Mouse (Mus musculus) neural tube, embryonic 15.5 days (tissue): Measurements from ENCODE around the gene Kcnn1. TPM values are rescaled to one million over a fixed set of nuclear protein-coding genes. Genes with fewer than 3 reads are reported as not detected.

Experiments
- ATAC-seq: fragments of 200-750 bp; cut with Nextera tagmentation; 2 replicates; pipeline ENCODE4 v1.8.0; 2017; ENCODE audit warnings: mild to moderate bottlenecking, moderate TSS enrichment, moderate library complexity; ENCODE audit not compliant: low FRiP score
- H3K27ac ChIP-seq: fragments of 300-500 bp; sonication (generic); replicated peaks from 2 replicates; pipeline ENCODE4 v1.5.1; 2015; ENCODE audit warnings: mild to moderate bottlenecking, inconsistent platforms
- H3K27me3 ChIP-seq: fragments of 300-500 bp; sonication (generic); replicated peaks from 2 replicates; pipeline ENCODE4 v1.6.1; 2015; ENCODE audit warnings: inconsistent platforms
- H3K36me3 ChIP-seq: fragments of 300-500 bp; sonication (generic); 2 replicates; pipeline ENCODE4 v1.6.1; 2015; ENCODE audit warnings: inconsistent platforms
- H3K4me1 ChIP-seq: fragments of 300-500 bp; sonication (generic); 2 replicates; pipeline ENCODE4 v1.6.1; 2015; ENCODE audit warnings: inconsistent platforms
- H3K4me2 ChIP-seq: fragments of 300-500 bp; sonication (generic); 2 replicates; pipeline ENCODE4 v1.6.1; 2015; ENCODE audit warnings: inconsistent platforms, mild to moderate bottlenecking, moderate library complexity
- H3K4me3 ChIP-seq: fragments of 300-500 bp; sonication (generic); replicated peaks from 2 replicates; pipeline ENCODE4 v1.5.1; 2015; ENCODE audit warnings: mild to moderate bottlenecking, inconsistent platforms
- H3K9ac ChIP-seq: fragments of 300-500 bp; sonication (generic); replicated peaks from 2 replicates; pipeline ENCODE4 v1.6.1; 2015; ENCODE audit warnings: mild to moderate bottlenecking, inconsistent platforms
- H3K9me3 ChIP-seq: fragments of 300-500 bp; sonication (generic); replicated peaks from 2 replicates; pipeline ENCODE4 v1.6.1; 2016; ENCODE audit warnings: inconsistent platforms
- WGBS: fragments of 180-500 bp; shearing (Covaris S2); methylation state at CpG from one replicate; pipeline ENCODE4 v1.1.7; 2015; ENCODE audit warnings: mixed read lengths; 5-methylcytosine and 5-hydroxymethylcytosine counted together
- polyA plus RNA-seq: library from polyadenylated mRNA; unstranded; fragments of >200 nt; fragmentation: Nextera tagmentation; extraction: Ambion mirVana; gene quantifications from 2 replicates; pipeline ENCODE4 v1.2.1, GENCODE M21; 2015

Kcnn1 gene
- polyA plus RNA-seq, 1 experiment from 2014 or later: 18.6 TPM

DNA sequence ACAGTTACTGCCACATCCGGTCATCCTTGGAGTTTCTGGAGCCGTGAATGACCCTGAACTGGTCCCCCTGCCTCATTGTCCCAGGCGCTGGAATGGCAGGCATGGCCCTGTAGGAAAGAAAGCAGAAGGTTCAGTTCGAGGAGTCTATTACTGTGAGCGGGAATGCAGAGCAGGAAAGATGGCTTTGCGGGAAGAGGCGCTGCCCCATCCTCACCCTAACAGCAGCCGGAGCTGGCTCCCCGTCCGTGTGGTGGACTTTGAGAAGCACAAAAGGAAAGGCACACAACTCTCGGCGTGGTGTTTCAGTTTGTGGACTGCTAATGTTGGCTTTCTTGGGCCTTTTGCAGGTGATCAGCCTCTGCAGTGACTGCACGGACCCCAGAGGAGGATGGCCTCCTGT, 11.4 kb upstream of the Kcnn1 start:
- H3K36me3 ChIP-seq: no peaks in the 10 kb centered on the region
- ATAC-seq: no peak
- H3K27me3 ChIP-seq: 0 out of 2 replicates have a peak, but pooled peaks cover under 1% of the 10 kb centered on the region
- no peak overlapping the region for H3K4me3 ChIP-seq
- H3K27ac ChIP-seq: peak overlapping the region; percentile 89; the same call in 1 of the 2 replicates
- H3K9me3 ChIP-seq: no peaks in the 10 kb centered on the region
- WGBS: 89% methylated on average over 13 of the region's 13 CpGs
- H3K4me2 ChIP-seq: no peak overlapping the region
- H3K9ac ChIP-seq: no peak overlapping the region
- H3K4me1 ChIP-seq: peaks cover 29% of the 10 kb centered on the region

DNA sequence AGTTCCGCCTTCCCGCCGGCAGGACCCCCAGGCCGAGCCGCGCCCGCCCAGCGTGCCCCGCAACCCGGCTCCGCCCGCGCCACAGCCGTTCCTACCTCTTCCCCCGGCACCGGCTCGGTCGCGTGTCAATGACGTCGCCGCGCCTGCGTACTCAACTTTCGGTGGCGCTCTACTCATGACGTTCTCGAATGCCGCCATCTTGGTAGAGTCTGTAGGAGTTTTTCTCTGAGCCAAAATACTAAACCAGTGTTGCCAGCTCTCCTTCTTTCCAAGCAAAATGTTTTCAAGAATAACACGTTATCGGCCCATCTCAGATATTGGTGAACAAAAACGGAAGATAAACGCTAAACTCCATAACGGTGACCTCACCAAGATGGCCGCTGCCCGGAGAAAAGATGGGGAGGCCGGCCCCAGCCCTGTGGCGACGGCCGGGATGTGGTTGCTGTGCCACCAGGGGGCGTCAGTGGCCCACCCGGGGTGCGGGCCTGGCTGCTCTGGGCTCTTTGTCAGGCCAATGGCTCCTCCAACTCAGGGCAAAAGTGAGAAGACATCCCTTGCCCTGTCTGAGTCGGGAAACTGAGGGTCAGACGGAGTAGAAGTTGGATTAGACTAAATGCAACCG, 10.4 kb upstream of the Kcnn1 start, which contains the start of gene Ccdc124:
Gene Ccdc124 (minus strand): TSS at position 572 of the 622 bp plus-strand sequence.
- peak within 1 kb of the TSS; percentile 80 for H3K4me3 ChIP-seq
- H3K27me3 ChIP-seq: no peaks in the 10 kb centered on the region
- H3K4me2 ChIP-seq: peak within 1 kb of the TSS; percentile 87
- peak within 1 kb of the TSS; percentile 89 for H3K27ac ChIP-seq
- peaks cover 39% of the 10 kb centered on the region for H3K4me1 ChIP-seq
- H3K36me3 ChIP-seq: no peaks in the 10 kb centered on the region
- 1% methylated on average over 45 of the region's 46 CpGs for WGBS
- peak within 1 kb of the TSS; percentile 72 for H3K9ac ChIP-seq
- peak; percentile 86 for ATAC-seq
- H3K9me3 ChIP-seq: no peaks in the 10 kb centered on the region

- WGBS: 7% methylated on average over 31 of the region's 31 CpGs
- no peaks in the 10 kb centered on the region for H3K27me3 ChIP-seq
- peaks cover 45% of the 10 kb centered on the region for H3K4me1 ChIP-seq
- no peaks in the 10 kb centered on the region for H3K9me3 ChIP-seq
- H3K9ac ChIP-seq: peak overlapping the region; percentile 72
- peak overlapping the region; percentile 87 for H3K4me2 ChIP-seq
- ATAC-seq: 0 out of 2 replicates have a peak, but pooled peaks have one; percentile 3
- H3K36me3 ChIP-seq: peaks cover 6% of the 10 kb centered on the region; the same call in 1 of the 2 replicates
- H3K4me3 ChIP-seq: peak overlapping the region; percentile 80
- H3K27ac ChIP-seq: peak overlapping the region; percentile 89
Measured at GRCm38 (mm10) chr8:70872643-70873363, 9.7 kb upstream of the Kcnn1 start.

GRCm38 (mm10) chr8:70871195-70871807, 8.2 kb upstream of the Kcnn1 start:
- H3K27ac ChIP-seq: no peak overlapping the region
- H3K27me3 ChIP-seq: no peaks in the 10 kb centered on the region
- no peak overlapping the region for H3K4me3 ChIP-seq
- H3K36me3 ChIP-seq: peaks cover 9% of the 10 kb centered on the region; the same call in 1 of the 2 replicates
- no peak overlapping the region for H3K9ac ChIP-seq
- no peaks in the 10 kb centered on the region for H3K9me3 ChIP-seq
- ATAC-seq: no peak
- no peak overlapping the region for H3K4me2 ChIP-seq
- WGBS: 87% methylated on average over 5 of the region's 5 CpGs
- peaks cover 51% of the 10 kb centered on the region for H3K4me1 ChIP-seq

DNA sequence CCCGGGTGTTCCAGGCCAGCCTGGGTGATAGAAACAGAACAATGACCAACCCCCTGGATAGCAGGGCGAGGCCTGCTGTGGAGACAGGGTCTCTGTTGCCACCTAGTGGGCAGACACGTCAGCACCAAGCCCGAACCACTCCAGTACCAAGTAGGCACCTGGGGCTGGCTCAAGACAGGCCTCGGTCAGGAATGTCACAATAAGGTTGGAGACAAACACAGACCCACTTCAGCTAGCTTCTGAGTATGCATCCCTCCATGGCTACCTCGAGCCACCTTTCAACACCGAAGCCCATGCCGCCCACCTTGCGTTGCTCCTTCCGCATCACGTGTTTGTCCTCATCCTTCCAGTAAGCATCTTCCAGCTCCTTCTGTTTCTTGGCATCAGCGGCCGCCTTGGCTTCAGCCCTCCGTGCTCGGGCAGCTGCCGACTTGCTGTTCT, 6.6 kb upstream of the Kcnn1 start:
- Histone ChIP-seq H3K27ac (peak overlapping the region; percentile 78), H3K9me3 (no peaks in the 10 kb centered on the region), H3K9ac (peak overlapping the region; percentile 40), H3K4me1 (peaks cover 61% of the 10 kb centered on the region), H3K4me3 (no peak overlapping the region), H3K4me2 (0 out of 2 replicates have a peak overlapping the region, but pooled peaks have one; percentile 40), H3K36me3 (peaks cover 9% of the 10 kb centered on the region; the same call in 1 of the 2 replicates), H3K27me3 (no peaks in the 10 kb centered on the region)
- no peak for ATAC-seq
- WGBS: 55% methylated on average over 16 of the region's 16 CpGs

DNA sequence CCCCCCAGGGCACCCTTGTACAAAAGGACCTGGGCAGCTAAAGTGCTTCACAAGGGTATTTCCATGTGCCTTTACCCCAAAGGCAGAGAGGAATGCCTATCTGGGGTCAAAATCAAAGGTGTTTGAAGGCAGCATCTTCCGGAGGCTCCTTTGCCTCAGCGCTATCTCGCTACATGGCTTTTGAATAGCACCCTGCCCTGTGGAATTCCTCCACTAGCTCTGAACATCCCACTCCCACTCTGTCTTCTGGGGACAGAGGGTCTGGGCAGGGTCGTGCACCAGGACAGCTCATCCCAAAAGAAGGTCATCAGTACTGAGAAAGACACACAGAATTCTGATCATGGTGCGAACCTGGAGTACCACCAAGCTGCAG, 6.1 kb upstream of the Kcnn1 start:
- Histone ChIP-seq H3K36me3 (peaks cover 9% of the 10 kb centered on the region; the same call in 1 of the 2 replicates), H3K4me1 (peaks cover 63% of the 10 kb centered on the region), H3K4me2 (peak overlapping the region; percentile 40), H3K27me3 (no peaks in the 10 kb centered on the region), H3K4me3 (no peak overlapping the region), H3K27ac (peak overlapping the region; percentile 78), H3K9me3 (no peaks in the 10 kb centered on the region), H3K9ac (peak overlapping the region; percentile 40)
- no peak for ATAC-seq
- WGBS: 34% methylated on average over 5 of the region's 5 CpGs

DNA sequence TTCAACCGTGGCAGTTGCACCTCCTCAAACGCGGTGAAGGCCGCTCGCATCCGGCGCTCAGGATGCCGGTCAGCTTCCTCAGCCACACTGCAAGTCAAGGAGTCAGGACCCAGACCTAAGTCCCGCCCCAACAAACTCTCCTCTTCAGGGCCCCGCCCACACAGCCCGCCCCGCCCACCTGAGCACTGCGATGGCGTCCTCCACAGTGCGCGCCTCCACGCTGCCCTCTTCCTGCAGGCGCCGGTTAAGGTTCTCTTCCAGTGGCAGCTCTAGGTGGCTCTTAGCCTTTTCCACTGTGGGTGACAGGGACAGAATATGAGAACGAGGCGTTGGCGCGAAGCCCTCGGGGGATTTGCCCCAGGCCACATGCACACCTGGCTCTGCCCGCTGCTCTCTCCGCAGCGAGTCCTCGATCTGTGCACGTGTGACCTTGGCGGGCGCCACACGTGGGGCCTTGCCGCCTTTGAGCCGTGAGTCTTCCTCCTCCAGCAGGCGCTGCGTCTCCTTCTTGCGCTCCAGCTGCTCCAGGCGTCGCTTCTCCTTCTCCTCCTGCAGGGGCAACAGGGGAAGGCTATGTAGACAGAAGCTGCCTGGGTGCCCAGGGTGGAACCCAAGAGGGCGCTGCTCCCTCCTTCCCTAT, 5.6 kb upstream of the Kcnn1 start:
- ATAC-seq: no peak

DNA sequence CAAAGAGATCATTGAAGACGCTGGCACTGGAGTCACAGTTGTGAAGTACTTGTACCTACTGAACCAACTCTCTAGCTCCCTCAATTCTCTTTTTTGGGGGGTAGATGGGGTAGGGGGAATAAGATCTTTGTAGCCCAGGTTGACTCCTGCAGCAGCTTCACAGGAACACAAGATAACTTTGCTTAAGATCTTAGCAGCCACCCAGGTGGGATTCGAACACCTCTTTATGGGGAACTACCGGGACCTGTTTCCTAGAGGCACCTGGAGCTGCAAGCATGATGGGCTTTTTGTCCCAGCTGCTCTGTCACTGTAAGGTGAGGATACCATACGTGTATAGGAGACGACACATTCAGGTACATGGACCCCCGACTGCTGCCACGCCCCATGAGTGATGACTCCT, 3.5 kb upstream of the Kcnn1 start:
- Histone ChIP-seq H3K9me3 (no peaks in the 10 kb centered on the region), H3K9ac (no peak overlapping the region), H3K4me1 (peaks cover 70% of the 10 kb centered on the region), H3K4me2 (peak overlapping the region; percentile 86; the same call in 1 of the 2 replicates), H3K27me3 (no peaks in the 10 kb centered on the region), H3K36me3 (peaks cover 9% of the 10 kb centered on the region; the same call in 1 of the 2 replicates), H3K27ac (peak overlapping the region; percentile 94), H3K4me3 (no peak overlapping the region; the same call in 1 of the 2 replicates)
- 89% methylated on average over 7 of the region's 7 CpGs for WGBS
- no peak for ATAC-seq

More for the DNA sequence above, 5.6 kb upstream of the Kcnn1 start:
- Histone ChIP-seq H3K4me2 (peak overlapping the region; percentile 40), H3K36me3 (peaks cover 9% of the 10 kb centered on the region; the same call in 1 of the 2 replicates), H3K4me1 (peaks cover 63% of the 10 kb centered on the region), H3K9ac (peak overlapping the region; percentile 40), H3K4me3 (no peak overlapping the region), H3K27ac (peak overlapping the region; percentile 78), H3K27me3 (no peaks in the 10 kb centered on the region), H3K9me3 (no peaks in the 10 kb centered on the region)
- 15% methylated on average over 40 of the region's 40 CpGs for WGBS

- Histone ChIP-seq H3K27me3 (no peaks in the 10 kb centered on the region; the same call in 1 of the 2 replicates), H3K9ac (peak overlapping the region; percentile 48), H3K4me3 (peak overlapping the region; percentile 48), H3K36me3 (peaks cover 9% of the 10 kb centered on the region; the same call in 1 of the 2 replicates), H3K4me1 (peaks cover 68% of the 10 kb centered on the region), H3K27ac (peak overlapping the region; percentile 94), H3K4me2 (peak overlapping the region; percentile 86), H3K9me3 (no peaks in the 10 kb centered on the region)
- peak; percentile 10 for ATAC-seq
- 5% methylated on average over 12 of the region's 12 CpGs for WGBS
Measured at GRCm38 (mm10) chr8:70866001-70866520, 3.0 kb upstream of the Kcnn1 start.

GRCm38 (mm10) chr8:70865350-70866000, 2.4 kb upstream of the Kcnn1 start:
- H3K4me3 ChIP-seq: peak overlapping the region; percentile 48
- no peaks in the 10 kb centered on the region; the same call in 1 of the 2 replicates for H3K27me3 ChIP-seq
- H3K9ac ChIP-seq: peak overlapping the region; percentile 61
- peak; percentile 85 for ATAC-seq
- no peaks in the 10 kb centered on the region for H3K9me3 ChIP-seq
- peaks cover 9% of the 10 kb centered on the region; the same call in 1 of the 2 replicates for H3K36me3 ChIP-seq
- 0% methylated on average over 46 of the region's 46 CpGs for WGBS
- peaks cover 68% of the 10 kb centered on the region for H3K4me1 ChIP-seq
- peak overlapping the region; percentile 86 for H3K4me2 ChIP-seq
- H3K27ac ChIP-seq: peak overlapping the region; percentile 94
